Mouse (Mus musculus): Measurements from ENCODE around the gene Ppp2r3c. TPM values are rescaled to one million over a fixed set of nuclear protein-coding genes. Genes with fewer than 3 reads are reported as not detected.

The Ppp2r3c gene
- 13.1 and 13.8 TPM in 2 replicates for polyA plus RNA-seq (2015; fragmentation: Nextera tagmentation; extraction: Ambion mirVana)

GRCm38 (mm10) chr12:55302485-55303441, at the start of gene Ppp2r3c:
Gene Ppp2r3c, minus strand, starts transcription at chr12:55302998.

GRCm38 (mm10) chr12:55299336-55299735, 3.5 kb downstream of the Ppp2r3c start, which contains the start of gene 1110008L16Rik:
Gene 1110008L16Rik, plus strand, starts transcription at chr12:55299577.

GRCm38 (mm10) chr12:55229626-55230519, 72.9 kb downstream of the Ppp2r3c start, which contains the start of gene Srp54c:
Gene Srp54c, plus strand, starts transcription at chr12:55230168.

Other genes starting within 250 kb of the Ppp2r3c start
- gene 2700097O09Rik, start 222.9 kb downstream of the Ppp2r3c start, polyA plus RNA-seq (2015; fragmentation: Nextera tagmentation; extraction: Ambion mirVana): 21.1 and 23.4 TPM in 2 replicates
- gene Srp54a, start 222.7 kb downstream of the Ppp2r3c start, polyA plus RNA-seq (2015; fragmentation: Nextera tagmentation; extraction: Ambion mirVana): 111 and 193 TPM in 2 replicates
- gene Fam177a, start 178.5 kb downstream of the Ppp2r3c start, polyA plus RNA-seq (2015; fragmentation: Nextera tagmentation; extraction: Ambion mirVana): 23.0 and 30.0 TPM in 2 replicates
- gene Srp54b, start 147.9 kb downstream of the Ppp2r3c start, polyA plus RNA-seq (2015; fragmentation: Nextera tagmentation; extraction: Ambion mirVana): 53.2 and 80.3 TPM in 2 replicates
- gene 1700047I17Rik2, start 103.4 kb downstream of the Ppp2r3c start, polyA plus RNA-seq (2015; fragmentation: Nextera tagmentation; extraction: Ambion mirVana): not detected in 2 replicates
- gene Srp54c, start 72.8 kb downstream of the Ppp2r3c start, polyA plus RNA-seq (2015; fragmentation: Nextera tagmentation; extraction: Ambion mirVana): 62.9 and 104 TPM in 2 replicates
- 8.5 and 14.1 TPM in 2 replicates for gene 1110008L16Rik, start 3.4 kb downstream of the Ppp2r3c start, polyA plus RNA-seq (2015; fragmentation: Nextera tagmentation; extraction: Ambion mirVana)
- 453 and 461 TPM in 2 replicates for gene Psma6, start 81.2 kb upstream of the Ppp2r3c start, polyA plus RNA-seq (2015; fragmentation: Nextera tagmentation; extraction: Ambion mirVana)
- 88.8 and 132 TPM in 2 replicates for gene Nfkbia, start 189.6 kb upstream of the Ppp2r3c start, polyA plus RNA-seq (2015; fragmentation: Nextera tagmentation; extraction: Ambion mirVana)